Mouse (Mus musculus): ENCODE results near the gene Zdhhc16.

- TF ChIP-seq POLR2A (IDR thresholded peaks at IDR 0.05; ENCODE audit: borderline replicate concordance, low read depth, low read length) = no peak
- TF ChIP-seq CTCF (IDR thresholded peaks at IDR 0.05; ENCODE audit: low read depth, low read length) = no peak
These were observed 21.9 kb upstream of the Zdhhc16 start, which contains the start of gene Pgam1 for GRCm38 (mm10) chr19:41911178-41912073.

Data from bone marrow macrophage, adult 2 months (primary cell).